Mouse (Mus musculus) embryo, embryonic 10 days (tissue): ENCODE measurements at regions not wholly inside any gene's neighbourhood (a gene's known extent, or its start where the extent isn't known, plus 50 kb on each side); places are given as distances from the start of the nearest gene placed in this dataset.

Experiments used
- DNase-seq: peaks from one replicate; pipeline ENCODE4 v3.0.0-alpha.2; 2015; ENCODE audit warnings: low spot score

GRCm38 (mm10) chr4:71226653-71227052, 531.1 kb downstream of the Gm11232 start:
- no peak for DNase-seq

DNA sequence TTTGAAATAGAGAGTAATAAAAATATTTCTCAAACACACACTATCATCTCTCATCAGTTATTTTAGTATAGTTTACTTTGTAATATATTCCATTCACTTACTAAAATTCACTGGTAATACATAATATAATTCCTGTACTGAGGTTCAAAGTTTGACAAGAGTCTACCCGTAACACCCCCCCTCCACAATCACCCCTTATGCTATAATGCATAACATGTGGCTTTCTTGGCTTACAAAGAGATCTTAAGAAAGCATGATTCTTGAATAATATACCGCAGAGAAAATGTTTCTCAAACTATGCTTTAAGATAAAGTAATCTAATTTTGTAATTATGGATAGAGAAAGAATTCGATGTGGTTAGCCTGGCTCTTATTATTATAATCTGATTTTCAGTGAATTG, 539.7 kb downstream of the Gm11232 start:
- DNase-seq: no peak

DNA sequence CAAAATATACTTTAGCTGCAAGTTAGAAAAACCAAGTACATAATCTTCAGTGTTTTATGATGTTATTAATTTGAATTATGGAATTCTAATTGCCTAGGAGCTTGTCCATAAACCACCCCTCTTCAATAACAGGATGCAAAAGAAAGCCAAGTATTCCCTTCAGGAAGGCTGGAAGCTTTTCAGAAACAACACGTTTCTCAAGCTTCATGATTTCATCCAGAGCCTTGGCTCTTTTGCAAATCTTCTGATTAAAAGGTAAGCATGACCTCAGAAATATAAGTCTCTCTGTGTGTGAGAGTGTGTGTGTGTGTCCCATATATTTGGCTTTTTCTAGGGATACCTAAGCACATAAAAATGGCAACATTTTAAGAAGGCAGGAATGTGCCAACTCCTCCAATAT, 570.0 kb downstream of the Gm11232 start:
- DNase-seq: no peak

DNA sequence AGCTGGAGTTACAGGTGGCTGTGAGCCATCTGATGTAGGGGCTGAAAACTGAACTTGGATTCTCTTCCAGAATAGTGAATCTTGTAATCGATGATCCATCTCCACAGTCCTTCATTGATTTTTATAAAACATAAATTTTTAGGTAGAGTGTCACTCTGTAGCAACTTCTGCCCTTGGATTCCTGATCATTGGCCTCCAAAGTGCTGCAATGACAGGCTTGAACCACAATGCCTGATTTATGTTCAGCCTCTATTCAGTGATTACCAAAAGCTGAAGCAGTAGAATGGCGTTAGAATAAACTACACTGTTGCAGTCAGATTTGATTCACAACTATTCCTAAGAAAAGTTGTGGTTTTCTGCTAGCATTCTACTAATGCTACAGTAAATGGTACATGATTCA, 580.1 kb downstream of the Gm11232 start:
- no peak for DNase-seq

GRCm38 (mm10) chr4:71165802-71166201, 592.0 kb downstream of the Gm11232 start:
- peak; percentile 60 for DNase-seq

GRCm38 (mm10) chr4:71131670-71132317, 597.0 kb upstream of the Megf9 start:
- peak; percentile 9 for DNase-seq

- peak; percentile 71 for DNase-seq
These were observed 596.3 kb upstream of the Megf9 start for GRCm38 (mm10) chr4:71130946-71131669.

DNA sequence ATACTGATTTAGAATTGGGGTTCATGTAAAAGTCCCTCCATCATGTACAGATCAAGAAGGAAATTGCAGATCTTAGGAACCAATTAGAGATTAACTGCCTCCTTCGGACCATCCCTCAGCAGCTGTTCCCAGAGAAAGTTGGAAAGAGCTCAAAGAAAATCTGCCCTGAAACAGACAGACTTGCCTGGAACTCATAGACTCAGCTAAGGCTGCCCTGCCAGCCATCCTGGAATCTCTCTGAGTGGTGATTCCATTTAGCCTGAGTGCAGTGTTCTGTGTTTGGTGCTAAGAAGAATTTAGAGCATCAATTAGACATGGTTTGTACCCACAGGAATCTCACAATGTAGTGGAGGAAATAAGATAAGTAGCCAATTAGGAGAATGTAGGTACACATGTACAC, 594.5 kb upstream of the Megf9 start:
- DNase-seq: no peak
